Mouse (Mus musculus) heart, adult 2 months (tissue): Measurements from ENCODE around the gene Zfp931. TPM values are rescaled to one million over a fixed set of nuclear protein-coding genes. Genes with fewer than 3 reads are reported as not detected.
"Not testable (repeated sequence)": the region's sequence is repeated elsewhere in the genome, so short reads cannot be mapped to it uniquely, and the experiment has no call there.

Experiments used
- DNase-seq, 2 experiments: peaks; one replicate each; pipeline ENCODE4 v3.0.0; 2021
- H3K27ac ChIP-seq: fragments of 200-600 bp; 2 replicates; pipeline ENCODE4 v1.8.1; 2022
- H3K27me3 ChIP-seq: fragments of 200-500 bp; 2 replicates; pipeline ENCODE4 v1.6.1; 2012; ENCODE audit warnings: mild to moderate bottlenecking, low read length, inconsistent platforms, mixed read lengths; ENCODE audit not compliant: control insufficient read depth, insufficient read depth
- H3K36me3 ChIP-seq: fragments of 200-500 bp; 2 replicates; pipeline ENCODE4 v1.6.1; 2012; ENCODE audit warnings: low read length, inconsistent platforms; ENCODE audit not compliant: control insufficient read depth, insufficient read depth
- H3K4me1 ChIP-seq: fragments of 200-500 bp; 2 replicates; pipeline ENCODE4 v1.6.1; 2011; ENCODE audit warnings: low read length; ENCODE audit not compliant: control insufficient read depth, insufficient read depth
- H3K4me3 ChIP-seq: fragments of 200-600 bp; 2 replicates; pipeline ENCODE4 v1.8.1; 2022
- H3K79me2 ChIP-seq: fragments of 200-500 bp; replicated peaks from 2 replicates; pipeline ENCODE4 v1.6.1; 2012; ENCODE audit warnings: mild to moderate bottlenecking, inconsistent platforms, low read length, moderate library complexity, mixed read lengths; ENCODE audit not compliant: control insufficient read depth, insufficient read depth
- H3K9ac ChIP-seq: fragments of 200-500 bp; 2 replicates; pipeline ENCODE4 v1.6.1; 2012; ENCODE audit warnings: low read depth, mild to moderate bottlenecking, control low read depth, inconsistent platforms, low read length, mixed read lengths
- CTCF ChIP-seq: fragments of 200-600 bp; IDR thresholded peaks from 2 replicates; pipeline ENCODE4 v1.8.1; 2022; ENCODE audit warnings: antibody characterized with exemption, mild to moderate bottlenecking, moderate library complexity
- EP300 ChIP-seq: fragments of 200-500 bp; IDR thresholded peaks from 2 replicates; pipeline ENCODE4 v1.6.1; 2011; ENCODE audit warnings: low read depth, low read length, control low read depth; ENCODE audit not compliant: insufficient read depth
- POLR2A ChIP-seq: fragments of 200-500 bp; IDR thresholded peaks from 2 replicates; pipeline ENCODE4 v1.6.1; 2011; ENCODE audit warnings: mild to moderate bottlenecking, low read depth, low read length, control low read depth; ENCODE audit not compliant: insufficient read depth
- WGBS: fragments of 180-500 bp; shearing (Covaris S2); methylation state at CpG from one replicate; pipeline ENCODE4 v1.1.7; 2018; 5-methylcytosine and 5-hydroxymethylcytosine counted together
- intact Hi-C: fragments of 180-260 bp; cut with DNase I; formaldehyde crosslinking; loops from one replicate; pipeline ENCODE4 v1.15.1; 2025
- polyA plus RNA-seq: library from polyadenylated mRNA; depleted of rRNA; stranded (reverse); fragments of >200 nt; gene quantifications from 2 replicates; pipeline ENCODE4 v1.2.3, GENCODE M21; 2012
- total RNA-seq, 2 experiments: library from RNA; stranded (reverse); gene quantifications; 2 replicates each; pipeline ENCODE4 v1.2.3; 2021

The Zfp931 gene
- total and polyA plus RNA-seq, 3 experiments = 2.6 to 14.9 (median 11.7) TPM

DNA sequence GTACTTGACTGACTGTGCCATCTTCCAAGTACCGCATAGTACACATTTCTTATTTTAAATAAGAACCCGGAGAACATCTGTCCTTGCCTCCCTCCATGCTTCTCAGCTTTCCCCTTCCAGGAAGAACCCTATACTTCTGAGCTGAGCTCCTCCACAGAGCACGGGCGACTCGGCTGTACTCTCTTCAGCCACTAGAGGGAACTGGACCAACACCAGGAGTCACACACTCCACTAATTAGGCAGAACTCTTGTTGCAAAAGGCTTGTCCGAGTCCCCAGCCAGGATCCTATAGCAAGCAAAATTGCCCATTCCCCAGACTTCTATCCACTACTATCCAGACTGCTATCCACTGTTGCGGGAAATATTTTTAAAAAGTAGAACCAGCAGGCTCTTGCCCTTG, 23.7 kb upstream of the Zfp931 start:
- peak; percentile 81 for TF ChIP-seq CTCF
- TF ChIP-seq POLR2A = no peak
- Histone ChIP-seq H3K4me1 (no peaks in the 10 kb centered on the region; the same call in 1 of the 2 replicates), H3K27ac (no peak overlapping the region), H3K9ac (no peak overlapping the region), H3K4me3 (no peak overlapping the region), H3K79me2 (no peaks in the 10 kb centered on the region), H3K36me3 (no peaks in the 10 kb centered on the region), H3K27me3 (no peaks in the 10 kb centered on the region; the same call in 1 of the 2 replicates)
- 14% methylated on average over 7 of the region's 7 CpGs for WGBS
- intact Hi-C loops = loop anchor here (1.0 kb wide), 1 partner anchor 162 kb away; no protein-coding TSS in a partner anchor
- DNase-seq = peak; percentile 24 to 36

DNA sequence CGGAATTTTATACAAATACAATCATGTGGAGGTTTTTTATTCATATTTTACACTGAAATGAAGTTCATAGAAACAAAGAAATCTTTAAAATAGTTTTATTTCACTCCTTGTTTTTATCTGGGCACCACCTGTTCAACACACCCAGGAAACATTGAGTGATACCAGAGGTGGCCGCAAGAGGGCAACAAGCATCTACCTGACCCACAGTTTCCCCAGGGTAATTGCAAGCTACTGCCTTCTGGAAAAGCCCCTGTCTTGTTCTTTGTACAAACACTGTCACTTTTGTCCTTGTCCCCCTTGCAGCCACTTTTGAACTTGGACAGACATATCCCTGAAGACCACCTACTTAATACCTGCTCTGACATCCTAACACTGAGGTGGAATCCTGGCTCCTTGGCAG, 19.7 kb upstream of the Zfp931 start:
- H3K4me3 ChIP-seq = no peak overlapping the region
- 12% methylated on average over 2 of the region's 2 CpGs for WGBS
- DNase-seq = peak in 1 of 2 experiments; percentile 43
- intact Hi-C loops = loop anchor here (2.0 kb wide), 1 partner anchor 241 kb away; no protein-coding TSS in a partner anchor
- H3K27me3 ChIP-seq = no peaks in the 10 kb centered on the region; the same call in 1 of the 2 replicates
- no peaks in the 10 kb centered on the region for H3K36me3 ChIP-seq
- no peaks in the 10 kb centered on the region; the same call in 1 of the 2 replicates for H3K4me1 ChIP-seq
- H3K79me2 ChIP-seq = no peaks in the 10 kb centered on the region
- no peak overlapping the region for H3K27ac ChIP-seq
- TF ChIP-seq EP300 = no peak
- TF ChIP-seq CTCF = peak; percentile 86
- H3K9ac ChIP-seq = no peak overlapping the region

DNA sequence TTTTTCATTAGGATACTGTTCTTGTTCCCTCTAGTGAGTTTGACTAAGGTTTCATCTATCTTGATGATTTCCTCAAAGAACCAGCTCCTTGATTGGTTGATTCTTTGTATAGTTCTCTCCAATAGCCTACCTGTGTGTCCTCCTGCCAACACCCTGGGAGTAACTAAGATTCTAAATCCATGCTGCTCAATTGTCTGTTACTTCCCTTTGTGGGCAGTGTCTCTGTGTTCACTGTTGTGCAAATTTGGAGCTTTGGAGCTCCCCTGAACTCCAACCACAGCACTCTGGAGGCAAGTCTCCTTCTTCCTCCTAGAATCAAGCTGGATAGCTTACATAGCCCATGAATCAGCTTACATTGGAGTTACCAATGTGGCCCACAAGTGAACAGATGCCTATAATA, 11.3 kb upstream of the Zfp931 start:
- Histone ChIP-seq H3K79me2 (no peaks in the 10 kb centered on the region), H3K36me3 (no peaks in the 10 kb centered on the region), H3K4me3 (no peak overlapping the region), H3K27ac (no peak overlapping the region), H3K4me1 (no peaks in the 10 kb centered on the region), H3K27me3 (no peaks in the 10 kb centered on the region), H3K9ac (no peak overlapping the region)
- intact Hi-C loops = no loop called here
- TF ChIP-seq CTCF (no peak), EP300 (no peak), POLR2A (no peak)
- DNase-seq = no peak

DNA sequence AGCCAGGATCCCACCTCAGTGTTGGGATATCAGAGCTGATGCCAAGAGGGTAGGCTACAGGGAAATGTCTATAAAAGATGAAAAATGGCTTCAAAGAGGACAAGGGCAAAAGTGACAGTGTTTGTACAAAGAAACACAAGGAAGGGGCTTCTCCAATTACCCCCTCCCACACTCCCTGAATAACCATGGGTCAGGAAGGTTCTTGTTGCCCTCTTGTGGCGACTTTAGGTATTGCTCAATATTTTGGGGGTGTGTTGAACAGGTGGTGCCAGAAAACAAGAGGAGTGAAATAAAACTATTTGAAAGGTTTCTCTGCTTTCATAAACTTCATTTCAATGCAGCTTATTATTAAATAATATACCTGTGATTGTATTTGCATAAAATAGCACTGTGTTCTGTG, 20.1 kb downstream of the Zfp931 start:
- intact Hi-C loops = no loop called here
- WGBS = 13% methylated on average over 1 of the region's 1 CpGs
- no peaks in the 10 kb centered on the region for H3K79me2 ChIP-seq

DNA sequence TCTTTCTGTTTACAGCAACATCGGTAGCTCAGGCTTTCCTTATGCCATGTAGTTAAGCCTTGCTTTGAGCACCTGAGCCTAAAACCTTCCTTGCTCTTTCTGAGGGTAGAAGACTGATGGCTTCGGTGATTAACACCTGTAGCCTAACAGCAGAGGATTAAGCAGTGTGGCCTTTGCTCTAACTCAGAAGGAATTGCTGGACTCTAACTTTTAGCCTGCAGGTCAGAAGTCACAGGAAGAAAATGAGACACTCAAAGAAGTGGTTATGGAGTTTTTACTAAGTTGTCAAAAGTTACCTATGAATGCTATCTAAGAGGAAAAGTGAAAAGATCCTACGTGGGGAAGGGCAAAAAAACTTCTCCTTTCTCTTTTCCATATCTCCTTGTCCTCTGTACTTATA, 50.7 kb downstream of the Zfp931 start:
- H3K79me2 ChIP-seq, H3K27me3 ChIP-seq, H3K9ac ChIP-seq, intact Hi-C loops, H3K27ac ChIP-seq, H3K4me1 ChIP-seq, H3K4me3 ChIP-seq, DNase-seq, H3K36me3 ChIP-seq: not testable (repeated sequence)
- WGBS = 90% methylated on average over 3 of the region's 3 CpGs

More for the DNA sequence above, 20.1 kb downstream of the Zfp931 start:
- no peaks in the 10 kb centered on the region for H3K27me3 ChIP-seq
- H3K4me1 ChIP-seq = peaks cover 1% of the 10 kb centered on the region
- H3K4me3 ChIP-seq = no peak overlapping the region
- no peaks in the 10 kb centered on the region; the same call in 1 of the 2 replicates for H3K36me3 ChIP-seq
- no peak overlapping the region for H3K27ac ChIP-seq
- H3K9ac ChIP-seq = no peak overlapping the region
- peak; percentile 30 to 40 for DNase-seq
- TF ChIP-seq POLR2A (no peak), CTCF (peak; percentile 94)

DNA sequence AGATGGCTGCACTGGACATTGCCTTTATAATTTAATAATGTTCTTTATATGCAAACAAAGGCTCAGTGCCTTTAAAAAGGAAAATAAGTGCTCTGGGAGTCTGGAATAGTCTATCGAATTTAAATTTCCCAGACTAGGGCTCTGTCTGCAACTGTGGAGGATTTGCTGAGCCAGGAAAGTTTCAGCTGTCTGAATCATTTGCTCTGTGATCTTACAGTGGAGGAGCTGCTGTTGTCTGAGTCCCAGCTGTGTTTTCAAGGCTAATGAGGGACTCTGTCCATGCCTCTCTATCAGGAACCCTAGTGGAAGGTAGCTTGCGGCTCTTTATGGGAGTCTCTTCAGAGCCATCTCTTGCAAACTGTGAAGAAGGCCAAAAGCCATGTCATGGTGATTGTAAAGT, 54.4 kb downstream of the Zfp931 start:
- H3K9ac ChIP-seq, H3K27me3 ChIP-seq, DNase-seq, intact Hi-C loops, H3K36me3 ChIP-seq, H3K79me2 ChIP-seq, H3K4me1 ChIP-seq: not testable (repeated sequence)
- Histone ChIP-seq H3K27ac (peak overlapping the region; percentile 63), H3K4me3 (peak overlapping the region; percentile 65)
- 11% methylated on average over 2 of the region's 2 CpGs for WGBS

DNA sequence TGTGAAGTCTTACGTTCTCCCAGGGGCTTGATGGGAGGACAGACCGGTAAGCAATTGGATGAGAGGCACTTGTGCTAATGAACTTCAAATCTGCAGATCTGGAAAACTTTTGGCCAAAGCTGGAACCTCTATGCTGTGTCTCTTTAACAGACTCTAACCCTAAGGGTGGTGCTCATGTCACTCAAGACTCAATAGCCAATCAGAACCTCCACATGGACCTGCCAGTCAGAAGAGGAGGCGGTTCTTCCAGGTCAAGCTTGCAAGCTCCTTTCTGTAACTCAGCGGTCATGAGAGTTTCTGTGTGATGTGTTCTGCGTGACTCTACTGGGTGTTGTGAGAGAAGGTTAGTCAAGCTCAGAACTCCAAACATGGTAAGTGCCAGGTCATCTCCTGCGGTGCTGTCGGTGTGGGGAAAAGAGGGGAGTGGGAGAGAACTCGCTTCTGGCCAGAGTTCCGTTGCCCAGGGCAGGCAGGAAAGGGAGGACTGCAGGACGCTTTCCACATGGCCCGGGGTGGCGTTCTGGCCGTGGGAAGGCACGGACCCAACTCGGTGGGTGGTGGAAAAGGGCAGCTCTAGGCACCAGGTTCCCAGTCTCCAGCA, 55.2 kb downstream of the Zfp931 start, which contains the start of gene Zfp971:
Gene Zfp971 (plus strand): TSS at position 274 of the 601 bp plus-strand sequence.
- intact Hi-C loops, H3K79me2 ChIP-seq, H3K36me3 ChIP-seq, H3K27me3 ChIP-seq, H3K4me1 ChIP-seq: not testable (repeated sequence)
- H3K27ac ChIP-seq = peak within 1 kb of the TSS; percentile 63
- WGBS = 2% methylated on average over 15 of the region's 15 CpGs
- H3K9ac ChIP-seq = peak within 1 kb of the TSS; percentile 44
- H3K4me3 ChIP-seq = peak within 1 kb of the TSS; percentile 65
- peak; percentile 70 to 77 for DNase-seq

DNA sequence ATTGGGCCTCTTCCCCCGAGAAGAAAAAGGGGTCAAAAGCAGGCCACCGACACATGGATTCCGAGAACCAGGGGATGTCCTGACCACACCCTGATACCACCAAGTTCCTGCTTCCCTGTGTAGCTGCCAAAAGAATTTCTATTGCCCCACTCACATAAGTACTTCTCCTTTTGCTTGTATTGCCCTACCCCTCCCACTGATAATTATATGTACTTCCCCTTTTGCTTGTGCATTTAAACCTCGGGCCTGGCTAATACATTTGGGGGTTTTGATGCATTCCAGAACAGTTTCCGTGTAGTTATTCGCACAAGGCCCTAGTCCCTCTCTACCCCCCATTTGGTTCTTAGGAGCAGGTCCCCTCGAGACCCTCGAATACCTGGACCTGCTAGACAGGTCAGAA, 57.5 kb downstream of the Zfp931 start:
- H3K4me3 ChIP-seq, H3K27me3 ChIP-seq, H3K9ac ChIP-seq, H3K36me3 ChIP-seq, H3K4me1 ChIP-seq, H3K79me2 ChIP-seq, intact Hi-C loops, H3K27ac ChIP-seq: not testable (repeated sequence)
- WGBS = 49% methylated on average over 8 of the region's 8 CpGs
- DNase-seq = peak in 1 of 2 experiments; percentile 23

DNA sequence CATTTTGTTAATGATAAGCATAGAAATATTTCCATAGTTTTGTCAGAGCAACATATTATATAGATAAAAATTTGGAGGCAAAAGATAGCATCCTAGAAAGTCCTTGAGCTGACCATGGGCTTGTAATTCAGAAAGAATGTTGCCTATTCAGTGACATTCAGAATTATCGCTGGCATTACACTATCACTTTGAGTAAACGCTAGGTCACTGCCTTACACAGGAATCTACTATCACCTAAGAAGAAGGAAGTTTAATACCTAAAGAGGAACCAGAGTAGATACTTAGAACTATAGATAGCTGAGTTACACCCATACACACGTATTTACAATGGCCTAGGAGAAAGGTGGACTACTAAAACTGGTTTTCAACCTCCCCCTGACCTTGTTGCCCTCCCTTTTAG, 58.8 kb downstream of the Zfp931 start:
- H3K4me3 ChIP-seq, H3K4me1 ChIP-seq, H3K79me2 ChIP-seq, H3K27me3 ChIP-seq, H3K9ac ChIP-seq, DNase-seq, H3K27ac ChIP-seq, intact Hi-C loops, H3K36me3 ChIP-seq: not testable (repeated sequence)
- 71% methylated on average over 3 of the region's 3 CpGs for WGBS
